Mouse (Mus musculus) forebrain, embryonic 12.5 days (tissue): Measurements from ENCODE around the gene Crocc2. TPM values are rescaled to one million over a fixed set of nuclear protein-coding genes. Genes with fewer than 3 reads are reported as not detected.

Source experiments
- ATAC-seq: fragments of 200-750 bp; cut with Nextera tagmentation; 2 replicates; pipeline ENCODE4 v1.8.0; 2017; ENCODE audit warnings: moderate TSS enrichment; ENCODE audit not compliant: low FRiP score
- H3K27ac ChIP-seq: fragments of 300-500 bp; sonication (generic); 2 replicates; pipeline ENCODE4 v1.5.1; 2016; ENCODE audit warnings: mild to moderate bottlenecking
- H3K27me3 ChIP-seq: fragments of 300-500 bp; sonication (generic); 2 replicates; pipeline ENCODE4 v1.6.1; 2016; ENCODE audit warnings: mild to moderate bottlenecking
- H3K36me3 ChIP-seq: fragments of 300-500 bp; sonication (generic); replicated peaks from 2 replicates; pipeline ENCODE4 v1.6.1; 2016; ENCODE audit warnings: mild to moderate bottlenecking
- H3K4me1 ChIP-seq: fragments of 300-500 bp; sonication (generic); 2 replicates; pipeline ENCODE4 v1.6.1; 2016
- H3K4me2 ChIP-seq: fragments of 300-500 bp; sonication (generic); 2 replicates; pipeline ENCODE4 v1.6.1; 2016; ENCODE audit warnings: mild to moderate bottlenecking, moderate library complexity
- H3K4me3 ChIP-seq: fragments of 300-500 bp; sonication (generic); replicated peaks from 2 replicates; pipeline ENCODE4 v1.5.1; 2016; ENCODE audit warnings: mild to moderate bottlenecking
- H3K9ac ChIP-seq: fragments of 300-500 bp; sonication (generic); 2 replicates; pipeline ENCODE4 v1.6.1; 2016; ENCODE audit warnings: mild to moderate bottlenecking
- H3K9me3 ChIP-seq: fragments of 300-500 bp; sonication (generic); 2 replicates; pipeline ENCODE4 v1.6.1; 2016
- WGBS: fragments of 180-500 bp; shearing (Covaris S2); methylation state at CpG from one replicate; pipeline ENCODE4 v1.1.7; 2016; 5-methylcytosine and 5-hydroxymethylcytosine counted together
- polyA plus RNA-seq: library from polyadenylated mRNA; unstranded; fragments of >200 nt; fragmentation: Nextera tagmentation; extraction: Ambion mirVana; gene quantifications from 2 replicates; pipeline ENCODE4 v1.2.1, GENCODE M21; 2016

Gene Crocc2
- 0.10 and 0.14 TPM in 2 replicates for polyA plus RNA-seq

- Histone ChIP-seq H3K4me3 (no peak within 1 kb of the TSS), H3K4me2 (no peak within 1 kb of the TSS), H3K4me1 (no peaks in the 10 kb centered on the region), H3K9me3 (no peaks in the 10 kb centered on the region), H3K27ac (no peak within 1 kb of the TSS), H3K27me3 (no peaks in the 10 kb centered on the region), H3K9ac (no peak within 1 kb of the TSS), H3K36me3 (no peaks in the 10 kb centered on the region)
- 45% methylated on average over 10 of the region's 10 CpGs for WGBS
- no peak for ATAC-seq
These were observed at the start of gene Crocc2 for GRCm38 (mm10) chr1:93168295-93168775. TSS of gene Crocc2 (plus strand) at chr1:93168725.

GRCm38 (mm10) chr1:93118816-93119215 is 49.7 kb upstream of the Crocc2 start:
- Histone ChIP-seq H3K9me3 (no peaks in the 10 kb centered on the region), H3K4me3 (no peak overlapping the region), H3K36me3 (no peaks in the 10 kb centered on the region), H3K4me2 (no peak overlapping the region), H3K27ac (no peak overlapping the region), H3K4me1 (peaks cover 8% of the 10 kb centered on the region), H3K9ac (no peak overlapping the region), H3K27me3 (no peaks in the 10 kb centered on the region)
- no peak for ATAC-seq
- 29% methylated on average over 4 of the region's 4 CpGs for WGBS

- 83% methylated on average over 11 of the region's 11 CpGs for WGBS
- Histone ChIP-seq H3K4me2 (no peak overlapping the region), H3K4me1 (no peaks in the 10 kb centered on the region), H3K9me3 (no peaks in the 10 kb centered on the region), H3K9ac (no peak overlapping the region), H3K4me3 (no peak overlapping the region), H3K27ac (no peak overlapping the region), H3K36me3 (no peaks in the 10 kb centered on the region), H3K27me3 (no peaks in the 10 kb centered on the region)
- ATAC-seq = no peak
These were observed 45.2 kb upstream of the Crocc2 start for GRCm38 (mm10) chr1:93123179-93123854.

- Histone ChIP-seq H3K9ac (no peak overlapping the region), H3K4me3 (no peak overlapping the region), H3K4me2 (no peak overlapping the region), H3K27me3 (no peaks in the 10 kb centered on the region), H3K9me3 (no peaks in the 10 kb centered on the region), H3K4me1 (no peaks in the 10 kb centered on the region), H3K27ac (no peak overlapping the region), H3K36me3 (no peaks in the 10 kb centered on the region)
- WGBS = 82% methylated on average over 8 of the region's 8 CpGs
- no peak for ATAC-seq
These were observed 44.5 kb upstream of the Crocc2 start for GRCm38 (mm10) chr1:93124066-93124465.

GRCm38 (mm10) chr1:93125256-93125655 is 43.3 kb upstream of the Crocc2 start:
- Histone ChIP-seq H3K36me3 (no peaks in the 10 kb centered on the region), H3K4me3 (no peak overlapping the region), H3K9ac (no peak overlapping the region), H3K27me3 (no peaks in the 10 kb centered on the region), H3K27ac (no peak overlapping the region), H3K4me1 (no peaks in the 10 kb centered on the region), H3K4me2 (no peak overlapping the region), H3K9me3 (no peaks in the 10 kb centered on the region)
- no peak for ATAC-seq
- 79% methylated on average over 5 of the region's 5 CpGs for WGBS

GRCm38 (mm10) chr1:93128209-93128608 is 40.3 kb upstream of the Crocc2 start:
- WGBS = 85% methylated on average over 8 of the region's 8 CpGs
- no peak for ATAC-seq
- H3K27ac ChIP-seq = no peak overlapping the region
- no peaks in the 10 kb centered on the region for H3K36me3 ChIP-seq
- H3K4me3 ChIP-seq = no peak overlapping the region
- no peaks in the 10 kb centered on the region for H3K27me3 ChIP-seq
- H3K9ac ChIP-seq = no peak overlapping the region
- no peaks in the 10 kb centered on the region for H3K4me1 ChIP-seq
- no peak overlapping the region for H3K4me2 ChIP-seq
- no peaks in the 10 kb centered on the region for H3K9me3 ChIP-seq

GRCm38 (mm10) chr1:93128710-93129349 is 39.7 kb upstream of the Crocc2 start:
- 28% methylated on average over 6 of the region's 6 CpGs for WGBS
- Histone ChIP-seq H3K36me3 (no peaks in the 10 kb centered on the region), H3K4me1 (no peaks in the 10 kb centered on the region), H3K4me2 (no peak overlapping the region), H3K27me3 (no peaks in the 10 kb centered on the region), H3K27ac (no peak overlapping the region), H3K9ac (no peak overlapping the region), H3K9me3 (no peaks in the 10 kb centered on the region), H3K4me3 (no peak overlapping the region)
- 0 out of 2 replicates have a peak, but pooled peaks have one; percentile 46 for ATAC-seq

GRCm38 (mm10) chr1:93130242-93130983 is 38.1 kb upstream of the Crocc2 start:
- no peak overlapping the region for H3K9ac ChIP-seq
- ATAC-seq = no peak

GRCm38 (mm10) chr1:93132676-93133075 is 35.8 kb upstream of the Crocc2 start:
- no peak for ATAC-seq

More at GRCm38 (mm10) chr1:93130242-93130983, 38.1 kb upstream of the Crocc2 start:
- no peaks in the 10 kb centered on the region for H3K36me3 ChIP-seq
- no peak overlapping the region for H3K4me3 ChIP-seq
- H3K4me2 ChIP-seq = no peak overlapping the region
- no peak overlapping the region for H3K27ac ChIP-seq
- no peaks in the 10 kb centered on the region for H3K9me3 ChIP-seq
- no peaks in the 10 kb centered on the region for H3K27me3 ChIP-seq
- H3K4me1 ChIP-seq = no peaks in the 10 kb centered on the region
- WGBS = 74% methylated on average over 10 of the region's 10 CpGs

GRCm38 (mm10) chr1:93135036-93135526 is 33.4 kb upstream of the Crocc2 start, which contains the start of gene Agxt:
TSS of gene Agxt (plus strand) at chr1:93135240.
- 89% methylated on average over 12 of the region's 12 CpGs for WGBS
- H3K4me3 ChIP-seq = no peak within 1 kb of the TSS
- no peaks in the 10 kb centered on the region for H3K36me3 ChIP-seq
- H3K27me3 ChIP-seq = no peaks in the 10 kb centered on the region
- no peak within 1 kb of the TSS for H3K27ac ChIP-seq
- H3K9ac ChIP-seq = no peak within 1 kb of the TSS
- H3K4me1 ChIP-seq = no peaks in the 10 kb centered on the region
- H3K4me2 ChIP-seq = no peak within 1 kb of the TSS
- H3K9me3 ChIP-seq = no peaks in the 10 kb centered on the region
- ATAC-seq = no peak

More at GRCm38 (mm10) chr1:93132676-93133075, 35.8 kb upstream of the Crocc2 start:
- no peaks in the 10 kb centered on the region for H3K36me3 ChIP-seq
- 76% methylated on average over 8 of the region's 8 CpGs for WGBS
- H3K27me3 ChIP-seq = no peaks in the 10 kb centered on the region
- H3K4me2 ChIP-seq = no peak overlapping the region
- no peaks in the 10 kb centered on the region for H3K4me1 ChIP-seq
- H3K9ac ChIP-seq = no peak overlapping the region
- no peaks in the 10 kb centered on the region for H3K9me3 ChIP-seq
- no peak overlapping the region for H3K27ac ChIP-seq
- no peak overlapping the region for H3K4me3 ChIP-seq

GRCm38 (mm10) chr1:93138534-93138933 is 30.0 kb upstream of the Crocc2 start:
- Histone ChIP-seq H3K4me1 (no peaks in the 10 kb centered on the region), H3K4me2 (no peak overlapping the region), H3K9ac (no peak overlapping the region), H3K36me3 (no peaks in the 10 kb centered on the region), H3K27me3 (no peaks in the 10 kb centered on the region), H3K4me3 (no peak overlapping the region), H3K27ac (no peak overlapping the region), H3K9me3 (no peaks in the 10 kb centered on the region)
- 89% methylated on average over 6 of the region's 6 CpGs for WGBS
- no peak for ATAC-seq

- no peaks in the 10 kb centered on the region for H3K9me3 ChIP-seq
These were observed 28.8 kb upstream of the Crocc2 start for GRCm38 (mm10) chr1:93139713-93140112.

More at GRCm38 (mm10) chr1:93139713-93140112, 28.8 kb upstream of the Crocc2 start:
- Histone ChIP-seq H3K9ac (no peak overlapping the region), H3K4me1 (no peaks in the 10 kb centered on the region), H3K36me3 (no peaks in the 10 kb centered on the region), H3K27me3 (no peaks in the 10 kb centered on the region), H3K4me3 (no peak overlapping the region), H3K4me2 (no peak overlapping the region), H3K27ac (no peak overlapping the region)
- WGBS = 85% methylated on average over 7 of the region's 7 CpGs
- no peak for ATAC-seq
